Mouse (Mus musculus) cerebellum, adult 2 months (tissue): ENCODE data around the gene 2310034G01Rik.

ENCODE experiments used
- CTCF ChIP-seq: fragments of 200-500 bp; IDR thresholded peaks from 2 replicates; pipeline ENCODE4 v1.5.1; 2011; ENCODE audit warnings: low read depth, mild to moderate bottlenecking, control low read depth, low read length, moderate library complexity, borderline replicate concordance; ENCODE audit not compliant: insufficient read depth
- POLR2A ChIP-seq: fragments of 200-500 bp; IDR thresholded peaks from 2 replicates; pipeline ENCODE4 v1.6.1; 2011; ENCODE audit warnings: low read length, control low read depth, borderline replicate concordance; ENCODE audit not compliant: insufficient read depth

DNA sequence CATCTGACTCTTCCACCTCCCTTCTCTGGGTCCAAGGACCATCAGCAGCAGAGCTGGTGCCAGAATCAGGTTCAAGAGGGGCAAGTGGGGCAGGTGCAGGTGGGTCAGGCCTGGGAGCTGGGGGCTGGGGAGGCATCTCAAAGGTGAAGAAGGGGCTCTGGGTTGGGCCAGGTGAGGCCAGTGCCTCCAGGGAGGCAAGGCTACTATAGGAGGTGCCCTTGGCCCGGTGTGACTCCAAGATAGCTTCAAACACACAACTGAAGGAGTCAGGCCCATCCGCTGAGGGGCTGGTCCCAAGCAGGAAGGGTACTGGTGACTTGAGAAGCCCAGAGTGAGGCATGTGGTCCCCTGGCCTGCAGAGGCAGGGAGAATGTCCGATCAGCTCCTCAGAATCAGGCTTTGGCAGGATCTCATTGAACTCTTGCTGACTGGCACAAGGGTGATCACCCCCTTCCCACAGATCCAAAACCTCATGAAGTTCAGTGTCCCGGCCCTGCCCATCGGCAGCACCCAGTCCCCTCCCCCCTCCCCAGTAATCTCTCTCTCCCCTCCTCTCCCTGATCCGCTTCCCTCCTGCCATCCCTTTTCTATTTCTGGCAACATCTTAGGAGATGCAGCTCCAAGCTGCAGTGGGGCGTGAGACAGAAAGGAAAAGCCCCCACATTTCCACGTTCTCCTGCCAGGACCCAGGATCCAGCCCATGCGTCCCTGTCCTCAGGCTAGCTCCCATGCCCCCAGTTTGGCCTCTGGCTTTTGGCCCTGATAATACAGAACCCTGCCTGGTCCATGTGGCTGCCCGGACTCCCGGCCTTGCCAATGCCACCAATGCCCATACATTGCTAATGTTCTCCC is 27.7 kb downstream of the 2310034G01Rik start:
- TF ChIP-seq CTCF: no peak
- TF ChIP-seq POLR2A: no peak
